Mouse (Mus musculus) forebrain, embryonic 16.5 days (tissue): ENCODE results near the gene Recql5. TPM values are rescaled to one million over a fixed set of nuclear protein-coding genes. Genes with fewer than 3 reads are reported as not detected.

Source experiments
- ATAC-seq: fragments of 200-750 bp; cut with Nextera tagmentation; 2 replicates; pipeline ENCODE4 v1.8.0; 2017; ENCODE audit warnings: mild to moderate bottlenecking, moderate library complexity
- H3K27ac ChIP-seq: fragments of 300-500 bp; sonication (generic); 2 replicates; pipeline ENCODE4 v1.5.1; 2014; ENCODE audit warnings: low read length, control low read depth
- H3K27me3 ChIP-seq: fragments of 300-500 bp; sonication (generic); replicated peaks from 2 replicates; pipeline ENCODE4 v1.6.1; 2014; ENCODE audit warnings: low read length; ENCODE audit not compliant: control insufficient read depth, insufficient read depth
- H3K36me3 ChIP-seq: fragments of 300-500 bp; sonication (generic); 2 replicates; pipeline ENCODE4 v1.6.1; 2014; ENCODE audit not compliant: control insufficient read depth, insufficient read depth
- H3K4me1 ChIP-seq: fragments of 300-500 bp; sonication (generic); replicated peaks from 2 replicates; pipeline ENCODE4 v1.6.1; 2014; ENCODE audit warnings: low read length; ENCODE audit not compliant: control insufficient read depth, insufficient read depth
- H3K4me2 ChIP-seq: fragments of 300-500 bp; sonication (generic); 2 replicates; pipeline ENCODE4 v1.6.1; 2014; ENCODE audit warnings: mild to moderate bottlenecking, low read length, control low read depth
- H3K4me3 ChIP-seq: fragments of 300-500 bp; sonication (generic); replicated peaks from 2 replicates; pipeline ENCODE4 v1.5.1; 2014; ENCODE audit warnings: mild to moderate bottlenecking, low read length, control low read depth
- H3K9ac ChIP-seq: fragments of 300-500 bp; sonication (generic); replicated peaks from 2 replicates; pipeline ENCODE4 v1.6.1; 2014; ENCODE audit warnings: low read depth, low read length, control low read depth
- H3K9me3 ChIP-seq: fragments of 300-500 bp; sonication (generic); 2 replicates; pipeline ENCODE4 v1.6.1; 2016; ENCODE audit warnings: low read length; ENCODE audit not compliant: control insufficient read depth
- WGBS: fragments of 180-500 bp; shearing (Covaris S2); extraction: QIAGEN DNeasy Blood & Tissue Kit; methylation state at CpG from one replicate; pipeline ENCODE4 v1.1.7; 2014; 5-methylcytosine and 5-hydroxymethylcytosine counted together
- polyA plus RNA-seq: library from polyadenylated mRNA; unstranded; fragments of >200 nt; fragmentation: Nextera tagmentation; extraction: Ambion mirVana; gene quantifications from 2 replicates; pipeline ENCODE4 v1.2.1, GENCODE M21; 2015

The Recql5 gene
- polyA plus RNA-seq, 1 experiment from 2014 or later: 26.0 TPM

GRCm38 (mm10) chr11:115904231-115904955 lies 28.9 kb downstream of the Recql5 start:
- no peak overlapping the region for H3K4me3 ChIP-seq
- H3K9ac ChIP-seq: no peak overlapping the region
- H3K4me1 ChIP-seq: no peaks in the 10 kb centered on the region
- H3K4me2 ChIP-seq: no peak overlapping the region
- H3K9me3 ChIP-seq: no peaks in the 10 kb centered on the region
- H3K27me3 ChIP-seq: no peaks in the 10 kb centered on the region
- no peak overlapping the region for H3K27ac ChIP-seq
- ATAC-seq: no peak
- WGBS: 84% methylated on average over 8 of the region's 8 CpGs
- no peaks in the 10 kb centered on the region for H3K36me3 ChIP-seq

- no peaks in the 10 kb centered on the region for H3K27me3 ChIP-seq
- no peak overlapping the region for H3K4me3 ChIP-seq
- H3K27ac ChIP-seq: no peak overlapping the region
- no peak overlapping the region for H3K4me2 ChIP-seq
- H3K36me3 ChIP-seq: no peaks in the 10 kb centered on the region
- H3K9ac ChIP-seq: no peak overlapping the region
- ATAC-seq: no peak
- WGBS: 83% methylated on average over 11 of the region's 11 CpGs
- no peaks in the 10 kb centered on the region for H3K9me3 ChIP-seq
- H3K4me1 ChIP-seq: no peaks in the 10 kb centered on the region
Observed at GRCm38 (mm10) chr11:115903384-115904230, 29.7 kb downstream of the Recql5 start.

GRCm38 (mm10) chr11:115902831-115903230 lies 30.4 kb downstream of the Recql5 start:
- ATAC-seq: no peak
- no peak overlapping the region for H3K4me2 ChIP-seq
- H3K9me3 ChIP-seq: no peaks in the 10 kb centered on the region
- 100% methylated on average over 1 of the region's 1 CpGs for WGBS
- H3K27me3 ChIP-seq: no peaks in the 10 kb centered on the region
- H3K36me3 ChIP-seq: no peaks in the 10 kb centered on the region
- no peak overlapping the region for H3K4me3 ChIP-seq
- H3K27ac ChIP-seq: no peak overlapping the region
- H3K4me1 ChIP-seq: no peaks in the 10 kb centered on the region
- no peak overlapping the region for H3K9ac ChIP-seq

GRCm38 (mm10) chr11:115902177-115902576 lies 31.1 kb downstream of the Recql5 start:
- no peak overlapping the region for H3K27ac ChIP-seq
- no peaks in the 10 kb centered on the region for H3K36me3 ChIP-seq
- H3K9ac ChIP-seq: no peak overlapping the region
- H3K4me1 ChIP-seq: no peaks in the 10 kb centered on the region
- no peak overlapping the region for H3K4me2 ChIP-seq
- no peak overlapping the region for H3K4me3 ChIP-seq
- no peak for ATAC-seq
- WGBS: 82% methylated on average over 5 of the region's 5 CpGs
- H3K9me3 ChIP-seq: no peaks in the 10 kb centered on the region
- no peaks in the 10 kb centered on the region for H3K27me3 ChIP-seq

GRCm38 (mm10) chr11:115901338-115902161 lies 31.7 kb downstream of the Recql5 start:
- H3K4me2 ChIP-seq: no peak overlapping the region
- no peaks in the 10 kb centered on the region for H3K9me3 ChIP-seq
- WGBS: 87% methylated on average over 9 of the region's 9 CpGs
- no peaks in the 10 kb centered on the region for H3K4me1 ChIP-seq
- H3K4me3 ChIP-seq: no peak overlapping the region
- H3K36me3 ChIP-seq: no peaks in the 10 kb centered on the region
- no peak for ATAC-seq
- no peak overlapping the region for H3K9ac ChIP-seq
- H3K27ac ChIP-seq: no peak overlapping the region
- H3K27me3 ChIP-seq: no peaks in the 10 kb centered on the region

- Histone ChIP-seq H3K4me1 (no peaks in the 10 kb centered on the region), H3K4me2 (no peak overlapping the region), H3K4me3 (no peak overlapping the region), H3K27me3 (no peaks in the 10 kb centered on the region), H3K9ac (no peak overlapping the region), H3K36me3 (no peaks in the 10 kb centered on the region), H3K9me3 (no peaks in the 10 kb centered on the region), H3K27ac (no peak overlapping the region)
- WGBS: 79% methylated on average over 8 of the region's 8 CpGs
- no peak for ATAC-seq
Observed at GRCm38 (mm10) chr11:115900561-115901337, 32.5 kb downstream of the Recql5 start.

GRCm38 (mm10) chr11:115899486-115900266 lies 33.6 kb downstream of the Recql5 start, which contains the start of gene Smim5:
TSS of gene Smim5 (plus strand) at chr11:115899966.
- H3K4me1 ChIP-seq: no peaks in the 10 kb centered on the region
- ATAC-seq: no peak
- 38% methylated on average over 16 of the region's 16 CpGs for WGBS
- no peak within 1 kb of the TSS for H3K4me3 ChIP-seq
- H3K4me2 ChIP-seq: no peak within 1 kb of the TSS
- H3K27me3 ChIP-seq: no peaks in the 10 kb centered on the region
- 0 out of 2 replicates have a peak, but pooled peaks cover 3% of the 10 kb centered on the region for H3K36me3 ChIP-seq
- no peaks in the 10 kb centered on the region for H3K9me3 ChIP-seq
- no peak within 1 kb of the TSS for H3K27ac ChIP-seq
- no peak within 1 kb of the TSS for H3K9ac ChIP-seq

GRCm38 (mm10) chr11:115898886-115899285 lies 34.4 kb downstream of the Recql5 start:
- Histone ChIP-seq H3K9me3 (no peaks in the 10 kb centered on the region), H3K9ac (no peak overlapping the region), H3K27me3 (no peaks in the 10 kb centered on the region), H3K36me3 (0 out of 2 replicates have a peak, but pooled peaks cover 3% of the 10 kb centered on the region), H3K4me2 (no peak overlapping the region), H3K4me3 (no peak overlapping the region), H3K4me1 (no peaks in the 10 kb centered on the region), H3K27ac (no peak overlapping the region)
- WGBS: 13% methylated on average over 4 of the region's 4 CpGs
- ATAC-seq: no peak
